Mouse (Mus musculus) midbrain, postnatal 0 days (tissue): ENCODE results near the gene Crtam. TPM values are rescaled to one million over a fixed set of nuclear protein-coding genes. Genes with fewer than 3 reads are reported as not detected.

Experiments used
- ATAC-seq: fragments of 200-750 bp; cut with Nextera tagmentation; 2 replicates; pipeline ENCODE4 v1.8.0; 2017; ENCODE audit warnings: moderate number of reproducible peaks, mild to moderate bottlenecking, moderate TSS enrichment, moderate library complexity; ENCODE audit not compliant: low FRiP score
- DNase-seq: peaks from one replicate; pipeline ENCODE4 v3.0.0-alpha.2; 2015; ENCODE audit warnings: low spot score
- H3K27ac ChIP-seq: fragments of 300-500 bp; sonication (generic); 2 replicates; pipeline ENCODE4 v1.5.1; 2014; ENCODE audit warnings: low read depth, mild to moderate bottlenecking, low read length, mixed read lengths
- H3K27me3 ChIP-seq: fragments of 300-500 bp; sonication (generic); 2 replicates; pipeline ENCODE4 v1.6.1; 2014; ENCODE audit warnings: low read length, control low read depth, mixed read lengths; ENCODE audit not compliant: insufficient read depth
- H3K36me3 ChIP-seq: fragments of 300-500 bp; sonication (generic); 2 replicates; pipeline ENCODE4 v1.6.1; 2014; ENCODE audit warnings: low read length, control low read depth, mixed read lengths; ENCODE audit not compliant: insufficient read depth
- H3K4me1 ChIP-seq: fragments of 300-500 bp; sonication (generic); 2 replicates; pipeline ENCODE4 v1.6.1; 2014; ENCODE audit warnings: mild to moderate bottlenecking, control low read depth, antibody characterized with exemption, low read length, mixed read lengths; ENCODE audit not compliant: insufficient read depth
- H3K4me2 ChIP-seq: fragments of 300-500 bp; sonication (generic); 2 replicates; pipeline ENCODE4 v1.6.1; 2014; ENCODE audit warnings: low read depth, mild to moderate bottlenecking, low read length, mixed read lengths; ENCODE audit not compliant: poor library complexity, severe bottlenecking
- H3K4me3 ChIP-seq: fragments of 300-500 bp; sonication (generic); 2 replicates; pipeline ENCODE4 v1.5.1; 2014; ENCODE audit warnings: low read depth, mild to moderate bottlenecking, low read length, moderate library complexity
- H3K9ac ChIP-seq: fragments of 300-500 bp; sonication (generic); replicated peaks from 2 replicates; pipeline ENCODE4 v1.6.1; 2014; ENCODE audit warnings: mild to moderate bottlenecking, low read length, moderate library complexity, mixed read lengths; ENCODE audit not compliant: poor library complexity, severe bottlenecking
- H3K9me3 ChIP-seq: fragments of 300-500 bp; sonication (generic); 2 replicates; pipeline ENCODE4 v1.6.1; 2016; ENCODE audit warnings: low read length, control low read depth
- CTCF ChIP-seq: IDR thresholded peaks from 2 replicates; pipeline ENCODE4 v1.5.1; 2016; ENCODE audit warnings: antibody characterized with exemption, mild to moderate bottlenecking
- WGBS: fragments of 180-500 bp; shearing (Covaris S2); extraction: QIAGEN DNeasy Blood & Tissue Kit; methylation state at CpG from one replicate; pipeline ENCODE4 v1.1.7; 2014; 5-methylcytosine and 5-hydroxymethylcytosine counted together
- polyA plus RNA-seq: library from polyadenylated mRNA; unstranded; fragments of >200 nt; fragmentation: Nextera tagmentation; extraction: Ambion mirVana; gene quantifications from 2 replicates; pipeline ENCODE4 v1.2.1, GENCODE M21; 2015
- total RNA-seq: library from RNA; depleted of rRNA; stranded (reverse); fragments of >200 nt; gene quantifications from 2 replicates; pipeline ENCODE4 v1.2.3, GENCODE M21; 2014; rRNA removed

Gene Crtam
- 0.05 TPM in 1 of 2 replicates, not detected in the other for total RNA-seq
- polyA plus RNA-seq, result 0.28 and 0.37 TPM in 2 replicates

- TF ChIP-seq CTCF, result no peak
- no peak within 1 kb of the TSS for H3K4me2 ChIP-seq
- H3K27ac ChIP-seq, result no peak within 1 kb of the TSS
- no peaks in the 10 kb centered on the region for H3K36me3 ChIP-seq
- H3K4me1 ChIP-seq, result no peaks in the 10 kb centered on the region
- no peaks in the 10 kb centered on the region for H3K9me3 ChIP-seq
- DNase-seq, result no peak
- no peaks in the 10 kb centered on the region for H3K27me3 ChIP-seq
- H3K4me3 ChIP-seq, result no peak within 1 kb of the TSS
- 75% methylated on average over 4 of the region's 4 CpGs for WGBS
- H3K9ac ChIP-seq, result no peak within 1 kb of the TSS
- ATAC-seq, result no peak
These were observed at the start of gene Crtam for GRCm38 (mm10) chr9:41004415-41004814. TSS of gene Crtam (minus strand) at chr9:41004628.

DNA sequence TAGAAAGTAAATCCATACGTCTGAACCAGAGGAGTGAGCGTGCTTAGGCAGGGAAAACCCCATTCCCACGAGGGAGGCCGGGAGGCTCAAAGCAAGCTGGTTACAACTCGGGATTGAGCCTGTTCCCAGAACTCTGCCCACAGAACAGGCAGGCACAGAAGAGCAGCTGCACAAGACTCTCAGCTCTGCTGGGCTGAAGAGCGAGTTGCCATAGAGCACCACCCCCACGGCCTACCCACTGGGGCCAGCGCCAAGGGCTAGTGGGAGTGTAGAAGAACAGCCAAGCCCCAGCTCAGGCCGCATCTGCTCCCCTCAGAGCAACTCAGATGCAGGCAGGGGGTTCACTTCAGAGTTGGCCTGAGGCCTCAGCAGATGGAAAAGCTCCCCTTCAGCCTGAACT lies 49.7 kb upstream of the Crtam start:
- 67% methylated on average over 9 of the region's 9 CpGs for WGBS
- no peak overlapping the region for H3K27ac ChIP-seq
- peak; percentile 48 for ATAC-seq
- DNase-seq, result peak; percentile 81
- no peaks in the 10 kb centered on the region; the same call in 1 of the 2 replicates for H3K4me1 ChIP-seq
- H3K36me3 ChIP-seq, result no peaks in the 10 kb centered on the region
- no peaks in the 10 kb centered on the region for H3K9me3 ChIP-seq
- no peak overlapping the region for H3K9ac ChIP-seq
- H3K4me3 ChIP-seq, result no peak overlapping the region
- no peak for TF ChIP-seq CTCF
- H3K4me2 ChIP-seq, result no peak overlapping the region
- no peaks in the 10 kb centered on the region for H3K27me3 ChIP-seq

DNA sequence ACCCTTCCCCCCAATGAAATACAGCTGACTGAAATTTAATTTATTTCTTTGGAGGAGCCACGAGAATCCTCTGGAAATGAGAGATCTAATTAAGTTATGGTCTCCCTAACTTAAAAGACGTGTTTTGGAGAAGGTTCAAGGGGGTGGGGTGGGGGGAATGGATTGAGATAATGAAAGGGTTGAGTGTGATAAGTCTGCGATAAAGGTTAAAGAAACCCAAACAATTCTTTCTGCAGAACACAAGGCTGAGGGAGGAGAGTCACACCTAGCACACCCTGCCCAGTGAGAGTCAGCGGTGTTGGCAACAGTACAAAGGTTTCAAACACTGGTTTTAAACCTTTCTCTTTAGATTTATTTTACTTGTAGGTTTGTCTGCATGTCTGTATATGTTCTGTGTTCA lies 49.0 kb upstream of the Crtam start:
- DNase-seq (no peak), ATAC-seq (no peak)
- WGBS, result 70% methylated on average over 4 of the region's 4 CpGs
- Histone ChIP-seq H3K27ac (0 out of 2 replicates have a peak overlapping the region, but pooled peaks have one; percentile 9), H3K4me1 (no peaks in the 10 kb centered on the region; the same call in 1 of the 2 replicates), H3K9ac (no peak overlapping the region), H3K27me3 (no peaks in the 10 kb centered on the region), H3K4me2 (no peak overlapping the region), H3K36me3 (peaks cover 3% of the 10 kb centered on the region; the same call in 1 of the 2 replicates), H3K4me3 (no peak overlapping the region), H3K9me3 (no peaks in the 10 kb centered on the region)
- TF ChIP-seq CTCF, result no peak

GRCm38 (mm10) chr9:41051080-41051932 lies 46.9 kb upstream of the Crtam start:
- TF ChIP-seq CTCF, result no peak
- H3K9me3 ChIP-seq, result no peaks in the 10 kb centered on the region
- H3K27me3 ChIP-seq, result no peaks in the 10 kb centered on the region
- DNase-seq (no peak), ATAC-seq (no peak)
- H3K4me1 ChIP-seq, result no peaks in the 10 kb centered on the region; the same call in 1 of the 2 replicates
- H3K4me2 ChIP-seq, result no peak overlapping the region
- peak overlapping the region; percentile 72 for H3K27ac ChIP-seq
- H3K4me3 ChIP-seq, result no peak overlapping the region
- peaks cover 3% of the 10 kb centered on the region; the same call in 1 of the 2 replicates for H3K36me3 ChIP-seq
- WGBS, result 41% methylated on average over 11 of the region's 11 CpGs
- no peak overlapping the region for H3K9ac ChIP-seq

- whole genome bisulfite sequencing, result 68% methylated on average over 12 of the region's 12 CpGs
- no peaks in the 10 kb centered on the region for H3K9me3 ChIP-seq
- no peak overlapping the region for H3K4me3 ChIP-seq
- no peak for DNase-seq
- peaks cover 3% of the 10 kb centered on the region; the same call in 1 of the 2 replicates for H3K36me3 ChIP-seq
- H3K27ac ChIP-seq, result peak overlapping the region; percentile 72
- no peaks in the 10 kb centered on the region for H3K27me3 ChIP-seq
- no peak for ATAC-seq
- no peak overlapping the region for H3K4me2 ChIP-seq
- no peak for TF ChIP-seq CTCF
- H3K4me1 ChIP-seq, result no peaks in the 10 kb centered on the region; the same call in 1 of the 2 replicates
- H3K9ac ChIP-seq, result no peak overlapping the region
These were observed 46.1 kb upstream of the Crtam start for GRCm38 (mm10) chr9:41050331-41051079.
